Mouse (Mus musculus) adrenal gland, adult 18-20 months (tissue): ENCODE data around the gene Mgat5b. TPM values are rescaled to one million over a fixed set of nuclear protein-coding genes. Genes with fewer than 3 reads are reported as not detected.

Experiments used
- DNase-seq, 2 experiments: peaks; one replicate each; pipeline ENCODE4 v3.0.0; 2021 to 2022; ENCODE audit warnings: low spot score in 2 of 2
- total RNA-seq, 2 experiments: library from RNA; stranded (reverse); gene quantifications; 1 replicate in 1 of 2; 2 replicates in 1 of 2; pipeline ENCODE4 v1.2.3; 2021

Mgat5b gene
- total RNA-seq, 2 experiments from 2014 or later: 0.19 to 0.36 TPM

GRCm38 (mm10) chr11:117030018-117030417 is 111.4 kb downstream of the Mgat5b start:
- DNase-seq: no peak

- DNase-seq: no peak
Measured at GRCm38 (mm10) chr11:117030471-117031101, 111.9 kb downstream of the Mgat5b start.

- DNase-seq: no peak
Measured at GRCm38 (mm10) chr11:117031249-117031648, 112.6 kb downstream of the Mgat5b start.

DNA sequence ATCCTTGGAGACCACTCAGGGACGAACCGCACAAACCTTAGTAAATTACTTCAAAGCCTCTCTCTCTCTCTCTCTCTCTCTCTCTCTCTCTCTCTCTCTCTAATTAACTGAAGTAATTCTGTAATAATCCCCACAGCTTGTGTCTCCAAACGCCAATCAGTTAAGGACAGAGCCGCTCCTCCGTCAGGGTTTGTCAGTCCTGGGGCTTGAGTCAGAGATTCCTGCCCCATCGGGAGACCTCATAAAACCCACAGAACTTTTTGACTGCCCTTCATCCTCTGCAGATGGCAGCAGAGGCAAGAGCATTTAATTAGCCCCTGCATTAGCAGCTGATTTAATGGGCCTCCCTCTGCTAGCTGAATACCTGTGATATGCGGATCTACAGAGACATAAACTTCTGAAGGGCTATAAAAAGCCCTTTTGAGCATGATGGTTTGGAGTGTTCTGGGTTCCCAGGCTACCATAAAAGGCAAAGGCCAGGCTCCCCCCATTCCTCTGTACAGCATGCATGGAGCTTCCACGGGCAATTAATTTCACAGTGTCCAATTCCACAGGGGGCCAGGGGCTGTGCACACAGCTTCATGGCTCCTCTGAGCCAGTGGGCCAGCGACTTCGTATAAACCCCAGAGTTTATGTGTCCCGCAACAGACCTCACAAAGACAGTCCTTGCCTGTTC is 117.1 kb downstream of the Mgat5b start:
- DNase-seq: no peak

Other genes with a start within 250 kb of the Mgat5b start
- under 1 TPM in 1 of 2 experiments, not detected in 1; 0.32 TPM for gene St6galnac1, start 143.4 kb upstream of the Mgat5b start, total RNA-seq
- gene Mxra7, start 90.8 kb upstream of the Mgat5b start, total RNA-seq: 10 to 100 TPM; 44.3 to 55.9 TPM
- 10 to 100 TPM; 32.2 to 32.7 TPM for gene Mettl23, start 75.6 kb upstream of the Mgat5b start, total RNA-seq
- gene Jmjd6, start 75.4 kb upstream of the Mgat5b start, total RNA-seq: 10 to 100 TPM; 42.2 to 52.6 TPM
- gene Mfsd11, start 66.4 kb upstream of the Mgat5b start, total RNA-seq: 10 to 100 TPM; 39.3 to 42.3 TPM
- gene Srsf2, start 65.8 kb upstream of the Mgat5b start, total RNA-seq: 100 to 1,000 TPM; 228 to 275 TPM
- 100 to 1,000 TPM; 106 to 159 TPM for gene Sec14l1, start 196.3 kb downstream of the Mgat5b start, total RNA-seq